Mouse (Mus musculus): ENCODE results near the gene Olfr69. TPM values are rescaled to one million over a fixed set of nuclear protein-coding genes. Genes with fewer than 3 reads are reported as not detected.
"Not testable (repeated sequence)": the region's sequence is repeated elsewhere in the genome, so short reads cannot be mapped to it uniquely, and the experiment has no call there.

Gene Olfr69
- polyA plus RNA-seq (2015; fragmentation: Nextera tagmentation; extraction: Ambion mirVana) = not detected in 2 replicates

- Histone ChIP-seq H3K27me3 (ENCODE audit: control insufficient read depth, insufficient read depth, low read depth, low read length) (no peaks in the 10 kb centered on the region), H3K9me3 (replicated peaks; ENCODE audit: control insufficient read depth, low read length, poor library complexity, severe bottlenecking) (no peaks in the 10 kb centered on the region), H3K4me2 (ENCODE audit: low read length) (no peak within 1 kb of the TSS), H3K36me3 (ENCODE audit: control insufficient read depth, insufficient read depth, low read length) (no peaks in the 10 kb centered on the region), H3K9ac (ENCODE audit: low read depth, low read length) (no peak within 1 kb of the TSS), H3K4me1 (ENCODE audit: control insufficient read depth, insufficient read depth, low read length) (no peaks in the 10 kb centered on the region), H3K4me3 (ENCODE audit: low read depth, low read length) (no peak within 1 kb of the TSS), H3K27ac (ENCODE audit: low read length) (no peak within 1 kb of the TSS)
- no peak for ATAC-seq
- 76% methylated on average over 2 of the region's 2 CpGs for WGBS
Observed at GRCm38 (mm10) chr7:103771494-103771893, at the start of gene Olfr69. Gene Olfr69, minus strand, starts transcription at chr7:103771594.

- H3K4me2 ChIP-seq (ENCODE audit: low read length); H3K36me3 ChIP-seq (ENCODE audit: control insufficient read depth, insufficient read depth, low read length); ATAC-seq; H3K4me1 ChIP-seq (ENCODE audit: control insufficient read depth, insufficient read depth, low read length); H3K9me3 ChIP-seq (replicated peaks; ENCODE audit: control insufficient read depth, low read length, poor library complexity, severe bottlenecking); H3K27ac ChIP-seq (ENCODE audit: low read length); H3K4me3 ChIP-seq (ENCODE audit: low read depth, low read length); H3K27me3 ChIP-seq (ENCODE audit: control insufficient read depth, insufficient read depth, low read depth, low read length); H3K9ac ChIP-seq (ENCODE audit: low read depth, low read length): not testable (repeated sequence)
- 100% methylated on average over 1 of the region's 2 CpGs for WGBS
Observed at GRCm38 (mm10) chr7:103815085-103815484, 43.7 kb upstream of the Olfr69 start.

GRCm38 (mm10) chr7:103813766-103814165 is 42.4 kb upstream of the Olfr69 start, which contains the start of gene Hbb-bt:
Gene Hbb-bt, minus strand, starts transcription at chr7:103813996.
- Histone ChIP-seq H3K27me3 (ENCODE audit: control insufficient read depth, insufficient read depth, low read depth, low read length) (no peaks in the 10 kb centered on the region), H3K4me1 (ENCODE audit: control insufficient read depth, insufficient read depth, low read length) (no peaks in the 10 kb centered on the region), H3K27ac (ENCODE audit: low read length) (no peak within 1 kb of the TSS), H3K4me2 (ENCODE audit: low read length) (no peak within 1 kb of the TSS), H3K9me3 (replicated peaks; ENCODE audit: control insufficient read depth, low read length, poor library complexity, severe bottlenecking) (no peaks in the 10 kb centered on the region), H3K36me3 (ENCODE audit: control insufficient read depth, insufficient read depth, low read length) (no peaks in the 10 kb centered on the region), H3K4me3 (ENCODE audit: low read depth, low read length) (no peak within 1 kb of the TSS), H3K9ac (ENCODE audit: low read depth, low read length) (no peak within 1 kb of the TSS)
- no peak for ATAC-seq
- WGBS = 95% methylated on average over 3 of the region's 3 CpGs

- not testable (repeated sequence) for H3K9ac ChIP-seq (ENCODE audit: low read depth, low read length); H3K9me3 ChIP-seq (replicated peaks; ENCODE audit: control insufficient read depth, low read length, poor library complexity, severe bottlenecking); H3K27me3 ChIP-seq (ENCODE audit: control insufficient read depth, insufficient read depth, low read depth, low read length); ATAC-seq; H3K4me2 ChIP-seq (ENCODE audit: low read length); H3K4me1 ChIP-seq (ENCODE audit: control insufficient read depth, insufficient read depth, low read length); H3K4me3 ChIP-seq (ENCODE audit: low read depth, low read length); H3K36me3 ChIP-seq (ENCODE audit: control insufficient read depth, insufficient read depth, low read length); H3K27ac ChIP-seq (ENCODE audit: low read length)
- WGBS = no CpG with 5 or more reads among the region's 3 CpGs
Observed at GRCm38 (mm10) chr7:103813152-103813551, 41.8 kb upstream of the Olfr69 start.

- 76% methylated on average over 1 of the region's 1 CpGs for WGBS
- Histone ChIP-seq H3K9me3 (replicated peaks; ENCODE audit: control insufficient read depth, low read length, poor library complexity, severe bottlenecking) (no peaks in the 10 kb centered on the region), H3K9ac (ENCODE audit: low read depth, low read length) (no peak overlapping the region), H3K27ac (ENCODE audit: low read length) (no peak overlapping the region), H3K27me3 (ENCODE audit: control insufficient read depth, insufficient read depth, low read depth, low read length) (no peaks in the 10 kb centered on the region), H3K36me3 (ENCODE audit: control insufficient read depth, insufficient read depth, low read length) (no peaks in the 10 kb centered on the region), H3K4me2 (ENCODE audit: low read length) (no peak overlapping the region), H3K4me1 (ENCODE audit: control insufficient read depth, insufficient read depth, low read length) (no peaks in the 10 kb centered on the region), H3K4me3 (ENCODE audit: low read depth, low read length) (no peak overlapping the region)
- ATAC-seq = no peak
Observed at GRCm38 (mm10) chr7:103812174-103812573, 40.8 kb upstream of the Olfr69 start.

GRCm38 (mm10) chr7:103811223-103811845 is 39.9 kb upstream of the Olfr69 start:
- Histone ChIP-seq H3K27me3 (ENCODE audit: control insufficient read depth, insufficient read depth, low read depth, low read length) (no peaks in the 10 kb centered on the region), H3K36me3 (ENCODE audit: control insufficient read depth, insufficient read depth, low read length) (no peaks in the 10 kb centered on the region), H3K4me3 (ENCODE audit: low read depth, low read length) (no peak overlapping the region), H3K4me2 (ENCODE audit: low read length) (no peak overlapping the region), H3K9ac (ENCODE audit: low read depth, low read length) (no peak overlapping the region), H3K9me3 (replicated peaks; ENCODE audit: control insufficient read depth, low read length, poor library complexity, severe bottlenecking) (no peaks in the 10 kb centered on the region), H3K4me1 (ENCODE audit: control insufficient read depth, insufficient read depth, low read length) (no peaks in the 10 kb centered on the region), H3K27ac (ENCODE audit: low read length) (no peak overlapping the region)
- ATAC-seq = no peak
- 97% methylated on average over 1 of the region's 1 CpGs for WGBS

- 86% methylated on average over 3 of the region's 3 CpGs for WGBS
- Histone ChIP-seq H3K4me3 (ENCODE audit: low read depth, low read length) (no peak overlapping the region), H3K36me3 (ENCODE audit: control insufficient read depth, insufficient read depth, low read length) (no peaks in the 10 kb centered on the region), H3K9ac (ENCODE audit: low read depth, low read length) (no peak overlapping the region), H3K9me3 (replicated peaks; ENCODE audit: control insufficient read depth, low read length, poor library complexity, severe bottlenecking) (no peaks in the 10 kb centered on the region), H3K27ac (ENCODE audit: low read length) (no peak overlapping the region), H3K4me2 (ENCODE audit: low read length) (no peak overlapping the region), H3K4me1 (ENCODE audit: control insufficient read depth, insufficient read depth, low read length) (no peaks in the 10 kb centered on the region), H3K27me3 (ENCODE audit: control insufficient read depth, insufficient read depth, low read depth, low read length) (no peaks in the 10 kb centered on the region)
- ATAC-seq = no peak
Observed at GRCm38 (mm10) chr7:103810746-103811145, 39.4 kb upstream of the Olfr69 start.

GRCm38 (mm10) chr7:103810296-103810695 is 38.9 kb upstream of the Olfr69 start:
- no peak overlapping the region for H3K27ac ChIP-seq (ENCODE audit: low read length)
- no peak overlapping the region for H3K4me2 ChIP-seq (ENCODE audit: low read length)
- no peaks in the 10 kb centered on the region for H3K4me1 ChIP-seq (ENCODE audit: control insufficient read depth, insufficient read depth, low read length)
- WGBS = 94% methylated on average over 1 of the region's 1 CpGs
- no peak overlapping the region for H3K9ac ChIP-seq (ENCODE audit: low read depth, low read length)
- H3K4me3 ChIP-seq (ENCODE audit: low read depth, low read length) = no peak overlapping the region
- H3K27me3 ChIP-seq (ENCODE audit: control insufficient read depth, insufficient read depth, low read depth, low read length) = no peaks in the 10 kb centered on the region
- H3K9me3 ChIP-seq (replicated peaks; ENCODE audit: control insufficient read depth, low read length, poor library complexity, severe bottlenecking) = no peaks in the 10 kb centered on the region
- ATAC-seq = no peak
- H3K36me3 ChIP-seq (ENCODE audit: control insufficient read depth, insufficient read depth, low read length) = no peaks in the 10 kb centered on the region

GRCm38 (mm10) chr7:103809801-103810155 is 38.4 kb upstream of the Olfr69 start:
- Histone ChIP-seq H3K9ac (ENCODE audit: low read depth, low read length) (no peak overlapping the region), H3K4me1 (ENCODE audit: control insufficient read depth, insufficient read depth, low read length) (no peaks in the 10 kb centered on the region), H3K4me3 (ENCODE audit: low read depth, low read length) (no peak overlapping the region), H3K4me2 (ENCODE audit: low read length) (no peak overlapping the region), H3K36me3 (ENCODE audit: control insufficient read depth, insufficient read depth, low read length) (no peaks in the 10 kb centered on the region), H3K9me3 (replicated peaks; ENCODE audit: control insufficient read depth, low read length, poor library complexity, severe bottlenecking) (no peaks in the 10 kb centered on the region), H3K27ac (ENCODE audit: low read length) (no peak overlapping the region), H3K27me3 (ENCODE audit: control insufficient read depth, insufficient read depth, low read depth, low read length) (no peaks in the 10 kb centered on the region)
- 84% methylated on average over 1 of the region's 1 CpGs for whole genome bisulfite sequencing
- ATAC-seq = no peak
